Mouse (Mus musculus) forebrain, embryonic 13.5 days (tissue): ENCODE results near the gene Unc79. TPM values are rescaled to one million over a fixed set of nuclear protein-coding genes. Genes with fewer than 3 reads are reported as not detected.

Source experiments
- ATAC-seq: fragments of 200-750 bp; cut with Nextera tagmentation; 2 replicates; pipeline ENCODE4 v1.8.0; 2017
- H3K27ac ChIP-seq: fragments of 300-500 bp; sonication (generic); 2 replicates; pipeline ENCODE4 v1.5.1; 2015; ENCODE audit warnings: inconsistent platforms, mild to moderate bottlenecking, moderate library complexity
- H3K27me3 ChIP-seq: fragments of 300-500 bp; sonication (generic); 2 replicates; pipeline ENCODE4 v1.6.1; 2015; ENCODE audit warnings: mild to moderate bottlenecking, inconsistent platforms
- H3K36me3 ChIP-seq: fragments of 300-500 bp; sonication (generic); 2 replicates; pipeline ENCODE4 v1.6.1; 2015; ENCODE audit warnings: mild to moderate bottlenecking, inconsistent platforms; ENCODE audit not compliant: poor library complexity, severe bottlenecking
- H3K4me1 ChIP-seq: fragments of 300-500 bp; sonication (generic); 2 replicates; pipeline ENCODE4 v1.6.1; 2015; ENCODE audit warnings: inconsistent platforms
- H3K4me2 ChIP-seq: fragments of 300-500 bp; sonication (generic); 2 replicates; pipeline ENCODE4 v1.6.1; 2015; ENCODE audit warnings: inconsistent platforms, mild to moderate bottlenecking, moderate library complexity
- H3K4me3 ChIP-seq: fragments of 300-500 bp; sonication (generic); 2 replicates; pipeline ENCODE4 v1.5.1; 2015; ENCODE audit warnings: mild to moderate bottlenecking, inconsistent platforms
- H3K9ac ChIP-seq: fragments of 300-500 bp; sonication (generic); 2 replicates; pipeline ENCODE4 v1.6.1; 2015; ENCODE audit warnings: mild to moderate bottlenecking, inconsistent platforms
- H3K9me3 ChIP-seq: fragments of 300-500 bp; sonication (generic); replicated peaks from 2 replicates; pipeline ENCODE4 v1.6.1; 2016; ENCODE audit warnings: inconsistent platforms
- WGBS: fragments of 180-500 bp; shearing (Covaris S2); methylation state at CpG from one replicate; pipeline ENCODE4 v1.1.7; 2015; 5-methylcytosine and 5-hydroxymethylcytosine counted together
- polyA plus RNA-seq: library from polyadenylated mRNA; unstranded; fragments of >200 nt; fragmentation: Nextera tagmentation; extraction: Ambion mirVana; gene quantifications from 2 replicates; pipeline ENCODE4 v1.2.1, GENCODE M21; 2015

Gene Unc79
- polyA plus RNA-seq, 1 experiment from 2014 or later = 5.3 TPM

- Histone ChIP-seq H3K4me1 (no peaks in the 10 kb centered on the region), H3K4me2 (no peak overlapping the region), H3K9me3 (no peaks in the 10 kb centered on the region), H3K36me3 (peaks cover 10% of the 10 kb centered on the region; the same call in 1 of the 2 replicates), H3K4me3 (no peak overlapping the region), H3K27me3 (no peaks in the 10 kb centered on the region), H3K9ac (no peak overlapping the region), H3K27ac (no peak overlapping the region)
- 83% methylated on average over 1 of the region's 1 CpGs for WGBS
- ATAC-seq = no peak
These were observed 150.5 kb downstream of the Unc79 start for GRCm38 (mm10) chr12:103099185-103099584.

- Histone ChIP-seq H3K9ac (no peak overlapping the region), H3K9me3 (no peaks in the 10 kb centered on the region), H3K36me3 (peaks cover 16% of the 10 kb centered on the region), H3K4me3 (no peak overlapping the region), H3K27ac (no peak overlapping the region), H3K4me1 (no peaks in the 10 kb centered on the region), H3K27me3 (no peaks in the 10 kb centered on the region), H3K4me2 (no peak overlapping the region)
- WGBS = 82% methylated on average over 5 of the region's 5 CpGs
- ATAC-seq = no peak
These were observed 151.4 kb downstream of the Unc79 start for GRCm38 (mm10) chr12:103100088-103100487.

GRCm38 (mm10) chr12:103103041-103103440 is 154.4 kb downstream of the Unc79 start:
- H3K9ac ChIP-seq = no peak overlapping the region
- no peaks in the 10 kb centered on the region for H3K9me3 ChIP-seq
- H3K27me3 ChIP-seq = no peaks in the 10 kb centered on the region
- ATAC-seq = no peak
- no peak overlapping the region for H3K27ac ChIP-seq
- H3K4me2 ChIP-seq = no peak overlapping the region
- no peaks in the 10 kb centered on the region for H3K4me1 ChIP-seq
- H3K36me3 ChIP-seq = peaks cover 18% of the 10 kb centered on the region
- no peak overlapping the region for H3K4me3 ChIP-seq
- 35% methylated on average over 2 of the region's 2 CpGs for WGBS

- ATAC-seq = no peak
- Histone ChIP-seq H3K27ac (no peak overlapping the region), H3K4me2 (no peak overlapping the region), H3K9ac (no peak overlapping the region), H3K4me1 (no peaks in the 10 kb centered on the region), H3K4me3 (no peak overlapping the region), H3K36me3 (peaks cover 24% of the 10 kb centered on the region), H3K9me3 (no peaks in the 10 kb centered on the region), H3K27me3 (no peaks in the 10 kb centered on the region)
- 21% methylated on average over 5 of the region's 5 CpGs for WGBS
These were observed 154.9 kb downstream of the Unc79 start for GRCm38 (mm10) chr12:103103601-103104000.

- Histone ChIP-seq H3K4me1 (no peaks in the 10 kb centered on the region), H3K4me2 (no peak overlapping the region), H3K9me3 (no peaks in the 10 kb centered on the region), H3K36me3 (peaks cover 43% of the 10 kb centered on the region), H3K27ac (no peak overlapping the region), H3K9ac (no peak overlapping the region), H3K4me3 (no peak overlapping the region), H3K27me3 (no peaks in the 10 kb centered on the region)
- ATAC-seq = no peak
- 91% methylated on average over 7 of the region's 7 CpGs for WGBS
These were observed 160.6 kb downstream of the Unc79 start for GRCm38 (mm10) chr12:103109301-103109700.

GRCm38 (mm10) chr12:103116639-103117038 is 168.0 kb downstream of the Unc79 start:
- H3K9me3 ChIP-seq = no peaks in the 10 kb centered on the region
- no peaks in the 10 kb centered on the region for H3K27me3 ChIP-seq
- H3K4me3 ChIP-seq = no peak overlapping the region
- H3K36me3 ChIP-seq = peaks cover 15% of the 10 kb centered on the region
- ATAC-seq = no peak
- 86% methylated on average over 8 of the region's 8 CpGs for WGBS
- H3K27ac ChIP-seq = no peak overlapping the region
- H3K4me1 ChIP-seq = peaks cover 12% of the 10 kb centered on the region; the same call in 1 of the 2 replicates
- H3K4me2 ChIP-seq = no peak overlapping the region
- no peak overlapping the region for H3K9ac ChIP-seq

GRCm38 (mm10) chr12:103117517-103118193 is 169.0 kb downstream of the Unc79 start:
- Histone ChIP-seq H3K4me3 (no peak overlapping the region), H3K27ac (no peak overlapping the region), H3K9me3 (no peaks in the 10 kb centered on the region), H3K9ac (no peak overlapping the region), H3K4me2 (no peak overlapping the region), H3K4me1 (peaks cover 12% of the 10 kb centered on the region; the same call in 1 of the 2 replicates), H3K36me3 (peaks cover 14% of the 10 kb centered on the region), H3K27me3 (no peaks in the 10 kb centered on the region)
- ATAC-seq = no peak
- WGBS = 73% methylated on average over 10 of the region's 10 CpGs

GRCm38 (mm10) chr12:103121928-103122327 is 173.3 kb downstream of the Unc79 start:
- Histone ChIP-seq H3K9ac (no peak overlapping the region), H3K4me3 (no peak overlapping the region), H3K27ac (no peak overlapping the region), H3K4me2 (no peak overlapping the region), H3K27me3 (no peaks in the 10 kb centered on the region), H3K4me1 (0 out of 2 replicates have a peak, but pooled peaks cover 6% of the 10 kb centered on the region), H3K36me3 (peaks cover 15% of the 10 kb centered on the region; the same call in 1 of the 2 replicates), H3K9me3 (no peaks in the 10 kb centered on the region)
- 84% methylated on average over 5 of the region's 5 CpGs for WGBS
- ATAC-seq = no peak

GRCm38 (mm10) chr12:103123861-103124260 is 175.2 kb downstream of the Unc79 start:
- no peak for ATAC-seq
- no peak overlapping the region for H3K9ac ChIP-seq

GRCm38 (mm10) chr12:103128914-103129313 is 180.3 kb downstream of the Unc79 start:
- no peak overlapping the region for H3K4me3 ChIP-seq
- no peak overlapping the region for H3K9ac ChIP-seq
- H3K4me1 ChIP-seq = no peaks in the 10 kb centered on the region
- peaks cover 35% of the 10 kb centered on the region for H3K36me3 ChIP-seq
- WGBS = 96% methylated on average over 6 of the region's 6 CpGs
- no peak overlapping the region for H3K27ac ChIP-seq
- no peak for ATAC-seq
- no peaks in the 10 kb centered on the region for H3K27me3 ChIP-seq
- no peaks in the 10 kb centered on the region for H3K9me3 ChIP-seq
- no peak overlapping the region for H3K4me2 ChIP-seq

More at GRCm38 (mm10) chr12:103123861-103124260, 175.2 kb downstream of the Unc79 start:
- Histone ChIP-seq H3K36me3 (peaks cover 19% of the 10 kb centered on the region; the same call in 1 of the 2 replicates), H3K9me3 (no peaks in the 10 kb centered on the region), H3K4me3 (no peak overlapping the region), H3K27me3 (no peaks in the 10 kb centered on the region), H3K27ac (no peak overlapping the region), H3K4me1 (no peaks in the 10 kb centered on the region), H3K4me2 (no peak overlapping the region)
- 45% methylated on average over 1 of the region's 1 CpGs for WGBS

- Histone ChIP-seq H3K27ac (no peak overlapping the region), H3K36me3 (peaks cover 36% of the 10 kb centered on the region), H3K27me3 (no peaks in the 10 kb centered on the region), H3K4me1 (no peaks in the 10 kb centered on the region), H3K4me2 (no peak overlapping the region), H3K9me3 (no peaks in the 10 kb centered on the region), H3K4me3 (no peak overlapping the region), H3K9ac (no peak overlapping the region)
- 90% methylated on average over 17 of the region's 17 CpGs for WGBS
- no peak for ATAC-seq
These were observed 181.0 kb downstream of the Unc79 start for GRCm38 (mm10) chr12:103129395-103130248.

GRCm38 (mm10) chr12:103131419-103131818 is 182.8 kb downstream of the Unc79 start:
- H3K4me2 ChIP-seq = no peak overlapping the region
- no peak for ATAC-seq
- H3K4me3 ChIP-seq = no peak overlapping the region
- H3K4me1 ChIP-seq = no peaks in the 10 kb centered on the region
- H3K27ac ChIP-seq = no peak overlapping the region
- no peaks in the 10 kb centered on the region for H3K27me3 ChIP-seq
- no peak overlapping the region for H3K9ac ChIP-seq
- 65% methylated on average over 6 of the region's 6 CpGs for WGBS
- H3K36me3 ChIP-seq = peaks cover 51% of the 10 kb centered on the region
- H3K9me3 ChIP-seq = no peaks in the 10 kb centered on the region
